In the genomic region with DNA sequence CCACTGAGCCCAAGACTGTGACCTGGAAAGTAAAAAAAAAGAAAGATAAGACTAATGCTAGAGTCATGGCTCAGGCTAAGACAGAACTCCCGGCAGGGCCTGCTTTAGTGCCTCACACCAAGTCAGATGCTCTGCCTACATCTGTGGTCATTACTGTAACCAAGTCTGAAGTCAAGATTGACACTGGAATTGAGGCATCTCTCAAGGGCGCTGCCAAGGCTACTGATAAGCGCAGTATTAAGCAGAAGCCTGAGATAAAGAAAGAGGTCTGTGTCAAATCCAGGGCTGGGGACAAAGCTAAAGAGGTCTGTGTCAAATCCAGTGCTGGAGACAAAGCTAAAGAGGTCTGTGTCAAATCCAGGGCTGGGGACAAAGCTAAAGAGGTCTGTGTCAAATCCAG, we compare ENCODE assay signal across 39 mouse cellular contexts. TPM values are rescaled to one million over a fixed set of nuclear protein-coding genes. Genes with fewer than 3 reads are reported as not detected.
"Had no signal": no experiment of that assay in that cellular context is flagged by ENCODE, and none has a peak within 500 bp of the region (broad histone marks: within the 10 kb centered on the region; RNA-seq: fewer than 3 reads in every experiment).

No protein-coding gene starts in this region.

RNA-seq across cellular contexts. Expression of gene Tmsb15a, which starts 20.3 kb away (rescaled TPM):
- total RNA-seq: left cerebral cortex, adult 8-10 months; left cerebral cortex, postnatal 10 days; left cerebral cortex, postnatal 14 days; left cerebral cortex, postnatal 25 days; left cerebral cortex, postnatal 36 days; left cerebral cortex, postnatal 4 days; liver, adult 2 months; megakaryocyte progenitor cell, adult 5-6 weeks; megakaryocyte, adult 5-6 weeks; megakaryocyte-erythroid progenitor cell, adult 5-6 weeks; midbrain, postnatal 0 days; monocyte, adult 5-6 weeks had no signal
- polyA plus RNA-seq: limb, embryonic 10.5 days; limb, embryonic 11.5 days; limb, embryonic 12.5 days; liver, adult 2 months; liver, embryonic 11.5 days; liver, embryonic 12.5 days; liver, embryonic 13.5 days; liver, embryonic 14.5 days; liver, embryonic 15.5 days; liver, embryonic 16.5 days; liver, postnatal 0 days; lung, adult 2 months; lung, embryonic 14.5 days; lung, embryonic 15.5 days; lung, embryonic 16.5 days; lung, postnatal 0 days; macrophage; midbrain, embryonic 10.5 days; midbrain, embryonic 11.5 days; midbrain, embryonic 12.5 days; midbrain, embryonic 13.5 days; midbrain, embryonic 14.5 days; midbrain, embryonic 15.5 days; midbrain, embryonic 16.5 days; midbrain, postnatal 0 days; neural tube, embryonic 11.5 days had no signal

RNA-seq across cellular contexts. Expression of gene Tcp11x2, which starts 51.8 kb away (rescaled TPM):
- total RNA-seq: left cerebral cortex, adult 8-10 months; left cerebral cortex, postnatal 10 days; left cerebral cortex, postnatal 14 days; left cerebral cortex, postnatal 25 days; left cerebral cortex, postnatal 36 days; left cerebral cortex, postnatal 4 days; liver, adult 2 months; megakaryocyte progenitor cell, adult 5-6 weeks; megakaryocyte, adult 5-6 weeks; megakaryocyte-erythroid progenitor cell, adult 5-6 weeks; midbrain, postnatal 0 days; monocyte, adult 5-6 weeks had no signal
- polyA plus RNA-seq: limb, embryonic 12.5 days; limb, embryonic 13.5 days; limb, embryonic 14.5 days; limb, embryonic 15.5 days; liver, adult 2 months; liver, embryonic 11.5 days; liver, embryonic 12.5 days; liver, embryonic 13.5 days; liver, embryonic 14.5 days; liver, embryonic 15.5 days; liver, embryonic 16.5 days; liver, postnatal 0 days; lung, adult 2 months; lung, embryonic 14.5 days; lung, embryonic 15.5 days; lung, embryonic 16.5 days; lung, postnatal 0 days; macrophage; midbrain, embryonic 10.5 days; midbrain, embryonic 11.5 days; midbrain, embryonic 12.5 days; midbrain, embryonic 13.5 days; midbrain, embryonic 14.5 days; midbrain, embryonic 15.5 days; midbrain, embryonic 16.5 days; neural tube, embryonic 11.5 days had no signal
